Mouse (Mus musculus) mesoderm, embryonic 11.5 days (tissue): ENCODE data around the gene Mefv.
A peak's percentile ranks its signal among the peaks of the same experiment; 100 is the strongest.
"Not testable (repeated sequence)": the region's sequence is repeated elsewhere in the genome, so short reads cannot be mapped to it uniquely, and the experiment has no call there.

Experiments
- DNase-seq: peaks from one replicate; pipeline ENCODE4 v3.0.0-alpha.2; 2012; ENCODE audit warnings: low read depth, low spot score

Gene Mefv

DNA sequence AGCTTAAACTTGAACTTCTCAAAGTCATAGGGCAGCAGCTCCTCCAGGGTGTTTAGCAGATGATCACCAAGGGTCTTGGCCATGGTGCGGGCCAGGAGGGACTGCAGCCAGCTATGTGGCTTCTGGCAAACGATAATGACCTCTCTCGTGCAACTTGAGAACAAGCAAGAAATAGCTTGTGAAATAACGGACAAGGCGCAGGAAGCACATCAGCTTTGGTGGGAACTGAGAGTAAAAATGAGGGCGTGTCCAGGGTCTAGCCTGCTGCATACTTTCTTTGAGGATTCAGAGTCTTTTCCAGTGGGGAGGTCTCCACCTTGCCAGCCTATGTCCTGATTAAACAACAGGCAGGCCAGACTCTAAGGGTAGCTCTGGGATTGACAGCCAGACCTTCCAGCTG lies at the start of gene Mefv:
Mefv (minus strand) TSS at position 118 of the 400 bp plus-strand sequence.
- no peak for DNase-seq

DNA sequence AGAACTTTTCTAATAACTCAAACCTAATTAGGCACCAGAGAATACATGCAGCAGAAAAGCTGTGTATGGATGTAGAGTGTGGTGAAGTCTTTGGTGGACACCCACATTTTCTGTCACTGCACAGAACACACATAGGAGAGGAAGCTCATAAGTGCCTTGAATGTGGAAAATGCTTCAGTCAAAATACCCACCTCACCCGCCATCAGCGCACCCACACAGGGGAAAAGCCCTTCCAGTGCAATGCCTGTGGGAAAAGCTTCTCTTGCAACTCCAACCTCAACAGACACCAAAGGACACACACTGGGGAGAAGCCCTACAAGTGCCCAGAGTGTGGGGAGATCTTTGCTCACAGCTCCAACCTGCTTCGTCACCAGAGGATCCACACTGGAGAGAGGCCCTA lies 31.1 kb upstream of the Mefv start:
- DNase-seq, result no peak

DNA sequence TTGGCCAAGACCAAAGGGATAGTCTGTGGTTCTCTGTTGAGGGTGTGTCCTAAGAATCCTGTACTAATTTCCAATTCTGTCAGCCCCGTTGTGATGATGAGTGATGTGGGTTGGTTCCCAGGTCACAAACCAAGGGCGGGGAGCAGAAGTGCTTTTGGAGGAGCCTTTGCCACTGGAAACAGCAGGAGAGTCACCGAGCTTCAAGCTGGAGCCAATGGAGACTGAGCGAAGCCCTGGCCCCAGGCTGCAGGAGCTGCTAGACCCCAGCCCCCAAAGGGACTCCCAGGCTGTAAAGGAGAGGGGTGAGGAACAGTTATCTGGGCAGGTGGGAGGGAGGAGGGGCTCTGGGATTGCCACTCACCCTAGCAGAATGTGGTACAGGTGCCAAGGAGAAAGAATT lies 27.8 kb upstream of the Mefv start:
- no peak for DNase-seq

DNA sequence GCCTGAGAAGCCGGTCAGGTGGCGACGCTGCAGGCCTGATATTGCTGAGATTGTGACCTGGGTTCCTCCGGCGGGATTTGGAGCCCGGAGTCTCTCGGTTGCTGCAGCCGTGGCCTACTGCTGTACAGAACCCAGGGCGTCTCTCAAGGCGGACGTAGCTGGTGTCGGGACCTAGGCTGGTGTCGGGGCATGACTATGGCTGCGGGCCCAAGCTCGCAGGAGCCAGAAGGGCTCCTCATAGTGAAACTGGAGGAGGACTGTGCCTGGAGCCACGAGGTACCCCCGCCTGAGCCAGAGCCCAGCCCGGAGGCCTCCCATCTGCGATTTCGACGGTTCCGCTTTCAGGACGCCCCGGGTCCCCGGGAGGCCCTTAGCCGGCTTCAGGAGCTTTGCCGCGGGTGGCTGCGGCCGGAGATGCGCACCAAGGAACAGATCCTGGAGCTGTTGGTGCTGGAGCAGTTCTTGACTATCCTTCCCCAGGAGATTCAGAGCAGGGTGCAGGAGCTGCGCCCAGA lies 26.3 kb upstream of the Mefv start:
- DNase-seq, result no peak

DNA sequence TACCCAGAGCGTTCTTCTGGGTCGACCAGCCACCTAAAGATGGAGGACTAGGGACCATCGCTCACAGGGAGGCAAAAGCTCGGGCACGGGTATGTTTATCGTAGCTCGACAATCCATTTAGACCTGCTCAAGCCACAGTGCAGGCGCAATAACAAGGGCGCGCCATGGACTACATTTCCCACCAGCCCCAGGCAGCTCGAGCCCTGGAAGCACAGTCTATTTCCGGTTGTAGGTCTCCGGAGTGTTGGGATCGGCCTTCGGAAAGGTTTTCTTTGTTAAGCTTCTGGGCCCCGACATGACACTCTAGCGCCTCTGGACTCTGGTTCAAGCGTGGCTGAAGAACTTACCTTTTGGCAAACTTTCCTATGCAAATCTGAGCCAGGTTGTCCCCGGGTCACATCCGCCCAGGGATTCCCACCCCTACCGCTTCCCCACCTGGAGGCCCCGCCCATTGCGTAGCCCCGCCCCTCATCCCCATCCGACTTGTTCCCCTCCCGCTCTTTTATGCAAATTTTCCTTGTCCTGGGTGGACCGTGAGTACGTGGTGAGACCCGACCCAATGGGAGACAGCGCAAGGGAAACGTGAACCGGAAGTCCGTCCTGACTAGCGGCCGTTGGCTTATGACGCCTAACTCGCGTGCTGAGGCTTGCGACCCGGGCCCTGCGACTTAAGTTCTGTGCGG lies 25.7 kb upstream of the Mefv start, which contains the start of gene Zfp263:
Zfp263 (plus strand) TSS at position 591 of the 683 bp plus-strand sequence.
- peak; percentile 99 for DNase-seq

DNA sequence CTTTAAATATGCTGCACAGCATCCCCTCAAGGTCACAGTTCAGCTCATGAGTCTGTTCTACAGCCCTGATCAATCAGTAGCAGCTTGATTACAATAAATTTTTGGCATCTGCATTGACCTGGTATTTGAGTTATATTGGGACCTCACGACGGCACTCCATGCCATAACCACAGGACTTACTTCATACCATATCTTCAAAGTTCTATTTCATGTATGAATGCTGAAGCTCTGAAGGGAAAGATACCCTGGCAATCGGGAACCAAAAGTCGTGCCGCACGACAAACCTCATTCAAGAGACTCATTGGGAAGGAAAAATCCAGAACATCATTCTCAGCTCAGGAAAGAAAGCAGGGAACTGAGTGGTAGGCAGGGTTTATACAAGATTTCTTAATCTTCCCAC lies 24.6 kb upstream of the Mefv start:
- DNase-seq, result no peak

DNA sequence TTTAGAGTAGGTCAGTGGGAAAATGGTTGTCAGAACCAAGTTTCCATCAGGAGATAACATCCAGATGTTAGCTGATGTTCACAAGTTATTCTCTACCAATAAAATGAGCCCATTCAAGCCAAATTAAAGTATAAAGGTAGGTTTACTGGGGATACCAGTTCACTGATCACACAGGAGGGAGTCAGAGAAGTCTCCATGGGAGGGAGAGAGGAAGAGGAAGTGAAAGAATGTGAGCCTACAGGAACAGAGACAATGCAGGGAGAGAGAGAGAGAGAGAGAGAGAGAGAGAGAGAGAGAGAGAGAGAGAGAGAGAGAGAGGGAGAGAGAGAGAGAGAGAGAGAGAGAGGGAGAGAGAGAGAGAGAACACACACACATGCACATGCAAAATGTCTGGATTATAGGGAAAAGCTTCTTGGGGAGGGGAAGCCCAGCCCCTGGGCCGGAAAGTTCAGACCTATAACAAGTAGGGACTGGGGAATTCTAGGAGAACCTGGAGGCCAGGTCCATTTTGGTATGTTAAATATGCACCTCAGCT lies 15.4 kb upstream of the Mefv start:
- DNase-seq, result no peak

DNA sequence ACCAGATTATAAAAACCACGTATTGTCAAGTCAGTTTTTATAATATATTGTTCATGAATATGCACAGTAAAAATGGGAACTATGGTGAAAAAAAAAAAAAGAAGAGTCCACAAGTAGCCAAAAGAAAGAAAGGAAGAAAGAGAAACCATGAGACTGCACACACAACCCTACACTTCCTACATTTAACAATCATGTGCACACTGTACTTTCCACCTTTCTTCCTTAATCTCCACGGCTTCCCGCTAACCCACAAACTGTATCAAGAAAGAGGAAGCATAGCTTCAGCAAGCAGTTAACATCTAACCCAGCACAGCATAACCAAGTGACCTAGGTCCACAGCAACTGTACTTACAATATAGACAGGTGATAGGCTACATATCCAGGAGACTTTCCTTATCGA lies 14.7 kb upstream of the Mefv start:
- no peak for DNase-seq

DNA sequence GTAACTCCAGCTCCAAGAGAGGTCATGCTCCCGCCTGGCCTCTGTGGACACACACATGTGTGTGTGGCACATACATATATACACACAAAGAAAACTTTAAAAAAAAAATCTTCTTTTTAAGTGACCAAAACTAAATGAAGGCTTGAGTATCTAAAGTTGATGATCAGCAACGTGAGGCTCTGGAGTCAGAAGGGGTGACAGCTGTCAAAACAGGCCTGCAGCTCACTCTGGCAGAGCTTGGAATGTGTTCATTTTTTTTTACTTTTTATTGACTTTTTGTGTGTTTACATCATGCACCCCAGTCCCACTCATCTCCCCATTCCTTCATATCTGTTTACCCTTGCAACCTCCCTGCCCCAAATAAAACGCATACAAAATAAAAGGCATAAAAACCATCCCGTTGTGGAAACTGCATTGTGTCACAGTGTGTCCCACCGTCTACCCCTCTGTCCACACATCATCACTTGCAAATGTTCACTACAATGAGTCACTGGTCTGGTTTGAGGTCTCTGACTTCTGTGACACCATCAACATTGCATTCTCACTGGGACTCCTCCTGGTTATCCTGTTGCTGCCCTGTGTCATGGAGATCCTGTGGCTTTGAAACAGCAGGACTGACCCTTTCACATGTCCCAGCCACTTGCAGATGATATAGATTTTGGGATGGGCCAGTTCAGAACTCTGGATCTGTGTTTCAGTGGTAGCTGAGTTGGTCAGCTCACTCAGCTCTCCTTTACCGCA lies 10.3 kb upstream of the Mefv start:
- no peak for DNase-seq

DNA sequence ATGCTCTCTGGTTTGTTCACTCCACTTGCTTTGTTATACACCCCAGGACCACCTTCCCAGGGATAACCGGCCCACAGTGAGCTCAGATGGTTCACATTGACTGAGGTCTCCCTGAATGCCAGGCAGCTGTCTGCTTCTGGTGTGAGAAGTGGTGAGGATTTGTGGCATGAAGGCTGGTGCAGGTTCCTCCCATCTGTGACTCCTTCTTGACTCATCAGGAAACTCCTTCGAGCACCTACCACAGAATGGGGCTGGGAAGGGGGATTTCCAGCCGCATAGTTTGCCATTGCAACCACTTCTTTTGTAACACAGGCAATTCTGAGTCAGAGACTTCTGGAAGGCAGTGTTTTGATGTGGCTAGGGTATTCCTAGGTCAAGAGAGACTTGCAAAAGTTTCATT lies 5.3 kb upstream of the Mefv start:
- no peak for DNase-seq

DNA sequence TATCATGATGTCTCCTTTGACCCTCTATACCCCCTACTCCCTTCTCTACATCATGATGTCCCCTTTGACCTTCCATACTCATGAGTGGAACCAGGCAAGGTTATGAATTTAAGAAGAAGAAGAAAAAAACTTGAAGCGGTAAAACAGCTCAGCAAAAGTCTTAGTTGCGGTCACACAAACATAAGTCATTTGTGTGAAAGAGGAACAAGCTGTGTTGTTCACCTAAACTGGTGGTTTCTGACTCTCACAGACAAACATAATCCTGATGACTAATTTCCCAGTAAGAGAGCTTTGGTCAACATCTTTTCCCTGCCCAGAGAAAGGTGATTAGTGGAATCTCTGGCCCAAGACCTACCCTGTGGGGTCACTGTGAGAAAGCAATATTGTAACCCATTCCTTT lies 3.2 kb downstream of the Mefv start:
- DNase-seq, result no peak

DNA sequence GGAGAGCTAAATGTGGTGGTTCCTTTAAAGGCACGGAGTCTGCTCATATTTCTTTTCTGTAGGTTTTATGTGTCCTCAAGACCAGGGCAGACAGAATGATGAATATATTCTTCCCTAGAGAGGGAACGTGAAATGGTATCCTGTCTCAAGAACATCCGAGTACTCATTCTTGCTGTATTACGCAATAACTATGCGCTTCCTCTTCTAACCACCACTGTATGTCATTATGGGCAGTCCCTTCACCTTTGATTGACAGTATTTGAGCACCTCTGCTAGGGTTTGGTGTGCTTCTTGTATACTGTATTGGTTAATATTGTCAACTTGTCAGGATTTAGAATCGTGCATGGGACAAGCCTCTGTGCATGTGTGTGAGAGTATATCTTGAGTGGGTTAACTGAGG lies 11.2 kb downstream of the Mefv start:
- DNase-seq, result no peak

DNA sequence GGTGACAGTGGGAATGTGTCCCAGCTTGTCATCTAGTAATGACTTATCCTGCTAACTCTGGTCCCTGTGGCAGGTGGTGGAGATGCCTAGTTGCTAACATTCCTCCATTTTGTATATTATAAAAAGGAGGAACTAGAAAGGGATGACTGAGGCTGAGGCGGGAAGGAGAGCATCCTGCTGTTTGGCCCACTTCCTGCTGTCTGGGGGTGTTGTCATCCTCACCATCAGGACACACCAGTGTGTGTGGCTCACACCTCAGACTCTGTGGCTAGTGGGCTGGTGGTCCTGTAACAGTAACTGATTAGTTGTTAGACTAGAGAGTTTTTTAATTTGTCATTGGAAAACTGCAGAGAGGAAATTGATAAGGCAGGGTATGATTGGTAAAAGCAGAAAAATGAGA lies 17.0 kb downstream of the Mefv start:
- no peak for DNase-seq

DNA sequence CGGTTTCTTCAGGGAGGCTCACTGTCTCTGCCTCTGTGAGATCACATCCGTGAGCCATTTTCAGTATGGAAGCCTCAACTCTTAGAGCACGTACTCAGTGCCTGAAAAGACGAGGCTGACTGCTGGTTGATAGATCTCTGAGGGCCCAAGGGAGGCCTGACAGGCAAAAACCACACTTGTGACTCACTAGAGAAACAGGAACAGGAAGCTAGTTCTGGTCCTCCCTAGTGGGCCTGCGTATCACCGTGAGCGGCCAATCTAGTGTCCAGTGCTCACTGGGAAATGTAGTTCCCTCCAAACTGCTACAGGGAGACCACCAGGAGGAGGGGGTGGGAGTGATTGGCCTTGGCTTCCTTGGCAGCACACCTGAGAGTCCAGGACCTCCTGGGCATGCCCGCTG lies 18.6 kb downstream of the Mefv start:
- DNase-seq, result no peak

DNA sequence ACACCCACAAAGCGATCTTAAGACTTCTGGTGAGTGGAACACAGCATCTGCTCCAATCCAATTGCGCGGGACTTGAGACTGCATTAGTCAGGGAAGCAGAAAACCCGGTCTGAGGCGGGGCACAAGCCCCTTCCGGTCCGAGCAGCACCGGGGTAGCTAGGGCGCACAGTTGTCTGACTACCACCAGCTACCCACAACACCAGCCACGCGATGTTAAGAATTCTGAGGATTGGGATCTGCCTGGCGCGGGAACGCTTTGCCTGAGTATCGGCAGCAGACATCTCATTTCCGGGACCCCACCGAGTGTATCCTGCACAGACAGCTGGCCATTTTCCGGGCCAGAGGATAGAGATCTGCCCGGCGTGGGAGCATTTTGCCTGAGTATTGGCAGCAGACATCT lies 28.3 kb downstream of the Mefv start:
- DNase-seq, result not testable (repeated sequence)
